ENCODE assay signal across 10 mouse cellular contexts in the genomic region with DNA sequence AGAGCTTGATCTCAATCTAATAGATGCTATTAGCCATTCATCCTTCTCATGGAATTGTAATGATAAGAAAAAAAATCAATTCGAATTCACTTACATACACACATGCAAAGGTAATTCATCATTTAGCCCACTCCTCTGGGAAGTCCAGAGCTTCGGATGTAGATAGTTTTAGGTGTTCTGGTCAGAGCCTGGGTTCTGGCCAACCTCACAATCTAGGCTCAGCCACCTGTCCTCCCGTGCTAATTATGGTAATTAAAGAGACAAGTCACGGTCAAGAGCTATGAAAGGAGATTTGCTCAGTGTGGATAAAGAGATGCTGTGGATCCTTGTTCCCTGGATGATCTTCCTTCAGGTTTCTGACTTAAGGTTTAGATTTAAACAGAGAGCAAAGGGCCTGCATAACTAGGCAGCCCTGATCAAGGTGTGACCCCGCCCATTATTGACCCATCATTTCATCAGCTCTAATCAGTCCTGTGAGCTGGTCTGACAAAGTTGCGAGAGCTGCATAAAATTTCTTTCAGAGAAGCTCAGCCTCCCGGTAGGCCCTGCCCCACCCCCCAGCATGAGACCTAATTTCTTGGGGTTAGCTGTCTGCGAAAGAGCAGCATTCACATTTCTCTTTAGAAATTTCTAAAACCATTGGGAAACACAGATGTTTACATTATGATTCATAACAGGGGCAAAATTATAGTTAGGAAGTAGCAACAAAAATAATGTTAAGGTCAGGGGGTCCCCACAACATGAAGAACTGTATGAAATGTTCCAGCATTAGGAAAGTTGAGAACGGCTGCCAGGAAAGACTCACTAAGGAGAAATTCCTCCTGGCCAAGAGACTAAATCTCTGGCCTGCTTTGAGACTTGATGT.
DNase-seq lines count a peak whose midpoint lies in the region; ATAC-seq and TF ChIP-seq lines count a peak whose summit lies in the region.
"Had no signal": no experiment of that assay in that cellular context is flagged by ENCODE, and none has a peak within 500 bp of the region (broad histone marks: within the 10 kb centered on the region; RNA-seq: fewer than 3 reads in every experiment).

No protein-coding gene starts in this region.

- no peak overlapping the region for H3K4me3 ChIP-seq in lung, embryonic 16.5 days (ENCODE audit: low read length)
- no peak overlapping the region for H3K4me3 ChIP-seq in forebrain, postnatal 0 days (ENCODE audit: low read depth, low read length)
- H3K4me3 ChIP-seq in neural tube, embryonic 14.5 days (ENCODE audit: low read depth, low read length): no peak overlapping the region
- H3K4me3 ChIP-seq in thymus, adult 2 months (ENCODE audit: control insufficient read depth, insufficient read depth, low read length): no peak overlapping the region
- H3K4me3 ChIP-seq: heart, adult 2 months had no signal

- ATAC-seq in lung, embryonic 16.5 days (ENCODE audit: low read depth): peak; percentile 51
- ATAC-seq in forebrain, postnatal 0 days: no peak
- peak; percentile 14 for ATAC-seq in neural tube, embryonic 14.5 days (ENCODE audit: low read depth)
- no peak for ATAC-seq in erythroid progenitor cell, adult 5-6 weeks (replicated peaks; ENCODE audit: low FRiP score, poor library complexity, severe bottlenecking)

- H3K27ac ChIP-seq in lung, embryonic 16.5 days (ENCODE audit: low read length): no peak overlapping the region
- no peak overlapping the region for H3K27ac ChIP-seq in forebrain, postnatal 0 days (ENCODE audit: low read depth, low read length)
- H3K27ac ChIP-seq in neural tube, embryonic 14.5 days (ENCODE audit: low read depth, low read length): no peak overlapping the region
- H3K27ac ChIP-seq in thymus, adult 2 months (ENCODE audit: control insufficient read depth, insufficient read depth, low read length): no peak overlapping the region
- H3K27ac ChIP-seq: heart, adult 2 months had no signal

- no peak for DNase-seq in lung, postnatal 10 days
- DNase-seq in cerebellum, postnatal 25 days: peak; percentile 46 to 65
- DNase-seq in forebrain, postnatal 0 days: no peak
- DNase-seq in thymus, adult 2 months: no peak
- DNase-seq in layer of hippocampus, adult 8-10 months (ENCODE audit: low spot score in 2 of 2): no peak
- DNase-seq: heart, adult 2 months; right cerebral cortex, adult 18-20 months had no signal

- no peak for TF ChIP-seq CTCF in forebrain, postnatal 0 days (IDR thresholded peaks at IDR 0.05; ENCODE audit: low read depth)
- TF ChIP-seq CTCF in thymus, adult 2 months (IDR thresholded peaks at IDR 0.05; ENCODE audit: borderline replicate concordance, control insufficient read depth, extremely low read depth, insufficient read depth, low read length, poor library complexity): no peak

- TF ChIP-seq POLR2A in thymus, adult 2 months (IDR thresholded peaks at IDR 0.05; ENCODE audit: control insufficient read depth, extremely low read depth, insufficient read depth, low read length, poor library complexity): no peak

- H3K36me3 ChIP-seq in lung, embryonic 16.5 days (ENCODE audit: control insufficient read depth, insufficient read depth, low read length): no peaks in the 10 kb centered on the region
- H3K36me3 ChIP-seq in forebrain, postnatal 0 days (ENCODE audit: insufficient read depth): no peaks in the 10 kb centered on the region
- H3K36me3 ChIP-seq in neural tube, embryonic 14.5 days (ENCODE audit: control insufficient read depth, insufficient read depth, low read length): no peaks in the 10 kb centered on the region
- no peaks in the 10 kb centered on the region for H3K36me3 ChIP-seq in thymus, adult 2 months (ENCODE audit: control insufficient read depth, insufficient read depth, low read length)

- H3K27me3 ChIP-seq in lung, embryonic 16.5 days (ENCODE audit: control insufficient read depth, insufficient read depth, low read depth, low read length): no peaks in the 10 kb centered on the region
- no peaks in the 10 kb centered on the region for H3K27me3 ChIP-seq in forebrain, postnatal 0 days (ENCODE audit: insufficient read depth, low read length)
- H3K27me3 ChIP-seq in neural tube, embryonic 14.5 days (ENCODE audit: control insufficient read depth, insufficient read depth, low read length): no peaks in the 10 kb centered on the region
- no peaks in the 10 kb centered on the region for H3K27me3 ChIP-seq in thymus, adult 2 months (ENCODE audit: control insufficient read depth, insufficient read depth, low read length)

- 67% methylated on average over 9 of the region's 9 CpGs for WGBS in lung, embryonic 16.5 days
- 49% methylated on average over 9 of the region's 9 CpGs for WGBS in forebrain, postnatal 0 days
- WGBS in neural tube, embryonic 14.5 days: 40% methylated on average over 9 of the region's 9 CpGs
- WGBS in thymus, adult 2 months: 88% methylated on average over 9 of the region's 9 CpGs

- H3K4me1 ChIP-seq in lung, embryonic 16.5 days (replicated peaks; ENCODE audit: control insufficient read depth, insufficient read depth, low read length): peaks cover 5% of the 10 kb centered on the region
- peaks cover 6% of the 10 kb centered on the region; the same call in 1 of the 2 replicates for H3K4me1 ChIP-seq in forebrain, postnatal 0 days (ENCODE audit: insufficient read depth)
- H3K4me1 ChIP-seq in neural tube, embryonic 14.5 days (ENCODE audit: control insufficient read depth, insufficient read depth, low read length): peaks cover 4% of the 10 kb centered on the region; the same call in 1 of the 2 replicates
- no peaks in the 10 kb centered on the region for H3K4me1 ChIP-seq in thymus, adult 2 months (replicated peaks; ENCODE audit: control insufficient read depth, insufficient read depth, low read length)

- no peak overlapping the region for H3K9ac ChIP-seq in lung, embryonic 16.5 days (ENCODE audit: low read length)
- peak overlapping the region; percentile 45; the same call in 1 of the 2 replicates for H3K9ac ChIP-seq in forebrain, postnatal 0 days
- no peak overlapping the region for H3K9ac ChIP-seq in neural tube, embryonic 14.5 days (replicated peaks; ENCODE audit: low read depth, low read length)

- no peaks in the 10 kb centered on the region for H3K9me3 ChIP-seq in lung, embryonic 16.5 days (ENCODE audit: control insufficient read depth, low read length)
- no peaks in the 10 kb centered on the region for H3K9me3 ChIP-seq in forebrain, postnatal 0 days (ENCODE audit: low read length)
- no peaks in the 10 kb centered on the region for H3K9me3 ChIP-seq in neural tube, embryonic 14.5 days (ENCODE audit: control insufficient read depth, low read length)

- no peak overlapping the region for H3K4me2 ChIP-seq in lung, embryonic 16.5 days (ENCODE audit: low read depth, low read length)
- peak overlapping the region; percentile 52 for H3K4me2 ChIP-seq in forebrain, postnatal 0 days (ENCODE audit: low read depth)
- peak overlapping the region; percentile 43 for H3K4me2 ChIP-seq in neural tube, embryonic 14.5 days (ENCODE audit: low read depth, low read length)

Comparison
In these comparisons a context has a peak if more than half of its experiments do, and no peak if none do; other contexts are left out.
1. ATAC-seq: peak in lung, embryonic 16.5 days (single experiment) and neural tube, embryonic 14.5 days (single experiment); none in forebrain, postnatal 0 days (single experiment) and erythroid progenitor cell, adult 5-6 weeks (single experiment).
2. DNase-seq: peak in cerebellum, postnatal 25 days (2 of 2); none in lung, postnatal 10 days (single experiment), forebrain, postnatal 0 days (single experiment), thymus, adult 2 months (single experiment) and layer of hippocampus, adult 8-10 months (0 of 2).